Mouse (Mus musculus): ENCODE results near the gene Map1lc3b. TPM values are rescaled to one million over a fixed set of nuclear protein-coding genes. Genes with fewer than 3 reads are reported as not detected.

The Map1lc3b gene
- polyA plus RNA-seq, 1 experiment: 101 TPM

DNA sequence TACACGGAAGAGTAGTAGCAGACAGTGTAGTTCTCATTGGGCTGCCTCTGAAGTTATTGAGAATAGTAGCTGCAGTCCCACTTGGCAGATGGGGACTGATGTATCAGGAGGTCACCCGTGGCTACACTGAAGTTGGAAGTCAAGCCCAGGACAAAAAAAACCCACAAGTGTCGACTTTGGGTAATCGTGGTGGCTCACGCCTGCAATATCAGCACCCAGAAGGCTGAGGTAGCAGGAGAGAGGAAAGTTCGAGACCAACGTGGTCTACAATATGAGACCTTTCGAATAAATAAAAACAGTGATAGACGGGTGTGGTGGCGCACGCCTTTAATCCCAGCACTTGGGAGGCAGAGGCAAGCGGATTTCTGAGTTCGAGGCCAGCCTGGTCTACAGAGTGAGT lies 5.4 kb upstream of the Map1lc3b start:
- TF ChIP-seq USF1 (IDR thresholded peaks at IDR 0.05; ENCODE audit: low read depth): no peak
- no peak for TF ChIP-seq MAX (IDR thresholded peaks at IDR 0.05)
- no peak for TF ChIP-seq FOSL1 (IDR thresholded peaks at IDR 0.05; ENCODE audit: insufficient read depth, low read length, poor library complexity, severe bottlenecking)
- Histone ChIP-seq H3K4me3 (ENCODE audit: insufficient read depth, poor library complexity, severe bottlenecking) (no peak overlapping the region), H3ac (ENCODE audit: control insufficient read depth, insufficient read length, low read depth) (no peak overlapping the region), H3K36me3 (ENCODE audit: control insufficient read depth, insufficient read depth) (no peaks in the 10 kb centered on the region), H3K27me3 (ENCODE audit: control insufficient read depth, insufficient read depth, insufficient read length) (no peaks in the 10 kb centered on the region), H3K79me3 (ENCODE audit: low read depth) (no peaks in the 10 kb centered on the region), H3K79me2 (ENCODE audit: control insufficient read depth, insufficient read depth) (no peaks in the 10 kb centered on the region)

GRCm38 (mm10) chr8:121585159-121585825 lies 4.9 kb upstream of the Map1lc3b start:
- peak; percentile 75 for TF ChIP-seq USF1 (IDR thresholded peaks at IDR 0.05; ENCODE audit: low read depth)
- no peak for TF ChIP-seq MYOG (IDR thresholded peaks at IDR 0.05; ENCODE audit: control insufficient read depth, extremely low read depth, insufficient read length)
- TF ChIP-seq MYOD1 (IDR thresholded peaks at IDR 0.05; ENCODE audit: control insufficient read depth, insufficient read length, low read depth): no peak
- no peak for TF ChIP-seq CTCF (IDR thresholded peaks at IDR 0.05; ENCODE audit: control insufficient read depth, insufficient read depth, insufficient read length)
- TF ChIP-seq MAX (IDR thresholded peaks at IDR 0.05): peak; percentile 19
- no peak for TF ChIP-seq FOSL1 (IDR thresholded peaks at IDR 0.05; ENCODE audit: insufficient read depth, low read length, poor library complexity, severe bottlenecking)
- TF ChIP-seq CEBPB (IDR thresholded peaks at IDR 0.05; ENCODE audit: low read depth): peak; percentile 85
- Histone ChIP-seq H3K79me2 (ENCODE audit: control insufficient read depth, insufficient read depth) (no peaks in the 10 kb centered on the region), H3K36me3 (ENCODE audit: control insufficient read depth, insufficient read depth) (no peaks in the 10 kb centered on the region), H3K79me3 (ENCODE audit: low read depth) (no peaks in the 10 kb centered on the region), H3ac (ENCODE audit: control insufficient read depth, insufficient read length, low read depth) (peak overlapping the region; percentile 83), H3K27me3 (ENCODE audit: control insufficient read depth, insufficient read depth, insufficient read length) (no peaks in the 10 kb centered on the region), H3K4me3 (ENCODE audit: insufficient read depth, poor library complexity, severe bottlenecking) (peak overlapping the region; percentile 32)

DNA sequence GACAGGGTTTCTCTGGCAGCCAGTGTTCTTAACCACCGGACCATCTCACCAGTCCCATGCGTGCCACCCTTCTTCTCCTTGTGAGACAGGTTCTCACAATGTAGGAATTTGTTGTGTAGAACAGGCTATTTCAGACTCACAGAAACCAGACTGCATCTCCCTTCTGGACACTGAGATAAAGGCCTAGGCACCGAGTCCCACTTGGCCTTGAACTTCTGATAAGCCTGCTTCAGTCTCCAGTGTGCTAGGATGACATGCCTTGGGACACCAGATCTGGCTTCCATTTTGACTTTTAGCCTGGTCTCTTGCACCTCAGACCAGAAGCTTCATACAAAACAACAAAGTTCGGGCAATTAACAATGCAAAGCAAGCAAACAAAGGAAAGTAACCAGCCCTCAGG lies 1.4 kb upstream of the Map1lc3b start:
- H3ac ChIP-seq (ENCODE audit: control insufficient read depth, insufficient read length, low read depth): no peak overlapping the region
- H3K79me2 ChIP-seq (ENCODE audit: control insufficient read depth, insufficient read depth): peaks cover 33% of the 10 kb centered on the region
- H3K79me3 ChIP-seq (ENCODE audit: low read depth): peaks cover 23% of the 10 kb centered on the region
- H3K27me3 ChIP-seq (ENCODE audit: control insufficient read depth, insufficient read depth, insufficient read length): no peaks in the 10 kb centered on the region
- TF ChIP-seq USF1 (IDR thresholded peaks at IDR 0.05; ENCODE audit: low read depth): no peak
- no peak for TF ChIP-seq CTCF (IDR thresholded peaks at IDR 0.05; ENCODE audit: control insufficient read depth, insufficient read depth, insufficient read length)
- TF ChIP-seq FOSL1 (IDR thresholded peaks at IDR 0.05; ENCODE audit: insufficient read depth, low read length, poor library complexity, severe bottlenecking): no peak
- TF ChIP-seq MAX (IDR thresholded peaks at IDR 0.05): no peak
- no peak for TF ChIP-seq CEBPB (IDR thresholded peaks at IDR 0.05; ENCODE audit: low read depth)
- no peak for TF ChIP-seq MYOG (IDR thresholded peaks at IDR 0.05; ENCODE audit: control insufficient read depth, extremely low read depth, insufficient read length)
- no peak for TF ChIP-seq MYOD1 (IDR thresholded peaks at IDR 0.05; ENCODE audit: control insufficient read depth, insufficient read length, low read depth)
- peaks cover 3% of the 10 kb centered on the region for H3K36me3 ChIP-seq (ENCODE audit: control insufficient read depth, insufficient read depth)
- no peak overlapping the region for H3K4me3 ChIP-seq (ENCODE audit: insufficient read depth, poor library complexity, severe bottlenecking)

DNA sequence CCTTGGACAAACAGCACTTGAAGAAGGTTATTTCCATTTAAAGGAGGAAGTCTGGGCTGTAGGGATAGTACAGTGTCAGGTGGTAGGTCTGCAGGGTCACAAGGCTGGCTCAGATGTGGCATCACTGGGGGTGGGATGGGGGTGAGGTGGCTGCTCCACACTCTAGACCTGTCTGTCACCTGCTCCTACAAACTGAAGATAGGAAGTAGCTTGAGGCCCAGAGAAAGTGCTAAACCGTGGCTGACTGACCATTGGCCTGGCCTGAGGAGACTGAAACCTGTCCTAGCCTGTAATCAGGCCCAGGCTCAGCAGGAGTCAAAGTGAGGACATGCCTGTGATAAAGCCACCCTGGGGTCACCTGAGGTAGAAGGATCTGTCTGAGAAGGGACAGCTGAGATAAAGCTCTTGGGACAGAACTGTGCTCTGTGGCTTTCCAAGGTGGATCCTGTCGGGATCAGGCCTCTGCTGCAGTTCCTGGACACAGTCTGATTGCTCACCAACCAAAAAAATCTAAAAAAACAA lies 895 bp upstream of the Map1lc3b start:
- Histone ChIP-seq H3K27me3 (ENCODE audit: control insufficient read depth, insufficient read depth, insufficient read length) (no peaks in the 10 kb centered on the region), H3K79me2 (ENCODE audit: control insufficient read depth, insufficient read depth) (peaks cover 33% of the 10 kb centered on the region), H3K36me3 (ENCODE audit: control insufficient read depth, insufficient read depth) (peaks cover 3% of the 10 kb centered on the region), H3K4me3 (ENCODE audit: insufficient read depth, poor library complexity, severe bottlenecking) (no peak overlapping the region), H3ac (ENCODE audit: control insufficient read depth, insufficient read length, low read depth) (no peak overlapping the region), H3K79me3 (ENCODE audit: low read depth) (peaks cover 23% of the 10 kb centered on the region)
- TF ChIP-seq MYOG (IDR thresholded peaks at IDR 0.05; ENCODE audit: control insufficient read depth, extremely low read depth, insufficient read length) (no peak), MAX (IDR thresholded peaks at IDR 0.05) (no peak), MYOD1 (IDR thresholded peaks at IDR 0.05; ENCODE audit: control insufficient read depth, insufficient read length, low read depth) (no peak)

- Histone ChIP-seq H3ac (ENCODE audit: control insufficient read depth, insufficient read length, low read depth) (peak overlapping the region; percentile 88), H3K4me3 (ENCODE audit: insufficient read depth, poor library complexity, severe bottlenecking) (peak overlapping the region; percentile 80), H3K79me3 (ENCODE audit: low read depth) (peaks cover 23% of the 10 kb centered on the region), H3K79me2 (ENCODE audit: control insufficient read depth, insufficient read depth) (peaks cover 33% of the 10 kb centered on the region), H3K27me3 (ENCODE audit: control insufficient read depth, insufficient read depth, insufficient read length) (no peaks in the 10 kb centered on the region), H3K36me3 (ENCODE audit: control insufficient read depth, insufficient read depth) (peaks cover 21% of the 10 kb centered on the region)
- TF ChIP-seq CTCF (IDR thresholded peaks at IDR 0.05; ENCODE audit: control insufficient read depth, insufficient read depth, insufficient read length) (no peak), USF1 (IDR thresholded peaks at IDR 0.05; ENCODE audit: low read depth) (peak; percentile 60), MAX (IDR thresholded peaks at IDR 0.05) (no peak), MYOD1 (IDR thresholded peaks at IDR 0.05; ENCODE audit: control insufficient read depth, insufficient read length, low read depth) (no peak), MYOG (IDR thresholded peaks at IDR 0.05; ENCODE audit: control insufficient read depth, extremely low read depth, insufficient read length) (no peak), CEBPB (IDR thresholded peaks at IDR 0.05; ENCODE audit: low read depth) (no peak)
These were observed 1.3 kb downstream of the Map1lc3b start for GRCm38 (mm10) chr8:121591178-121592066.

Data from C2C12 (cell line).